Mouse (Mus musculus) thymus, postnatal 10 days (tissue): ENCODE measurements around the gene Espnl.

ENCODE experiments used
- DNase-seq, 2 experiments: peaks; one replicate each; pipeline ENCODE4 v3.0.0; 2021; ENCODE audit warnings: low spot score in 2 of 2

The Espnl gene

DNA sequence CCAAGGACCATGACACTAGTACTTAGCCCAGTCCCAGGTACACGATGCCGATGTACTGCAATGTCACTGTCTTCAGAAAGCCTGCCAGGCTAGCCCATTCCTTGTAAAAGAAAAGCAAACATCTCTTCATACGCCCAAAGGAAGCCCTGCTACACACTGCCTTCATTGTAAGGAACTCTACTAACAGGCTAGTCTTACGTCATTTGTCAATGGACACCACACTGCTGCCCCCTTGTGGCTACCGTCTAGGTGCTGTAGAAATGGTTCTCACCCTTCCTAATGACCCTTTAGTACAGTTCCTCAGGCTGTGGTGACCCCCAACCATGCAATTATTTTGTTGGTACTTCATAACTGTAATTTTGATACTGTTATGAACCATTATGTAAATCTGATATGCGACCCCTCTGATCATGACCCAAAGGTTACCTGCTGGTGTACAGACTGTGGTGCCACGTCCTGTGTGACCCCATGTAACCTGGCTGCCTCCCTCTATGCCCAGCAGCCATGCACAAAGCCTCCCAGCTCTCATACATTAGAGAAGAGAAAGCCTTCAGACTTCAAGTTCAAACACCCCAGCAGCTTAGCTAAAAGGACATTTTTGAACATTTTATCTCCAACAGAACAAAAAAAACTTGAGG lies 58.7 kb downstream of the Espnl start:
- DNase-seq = peak; percentile 32 to 73

DNA sequence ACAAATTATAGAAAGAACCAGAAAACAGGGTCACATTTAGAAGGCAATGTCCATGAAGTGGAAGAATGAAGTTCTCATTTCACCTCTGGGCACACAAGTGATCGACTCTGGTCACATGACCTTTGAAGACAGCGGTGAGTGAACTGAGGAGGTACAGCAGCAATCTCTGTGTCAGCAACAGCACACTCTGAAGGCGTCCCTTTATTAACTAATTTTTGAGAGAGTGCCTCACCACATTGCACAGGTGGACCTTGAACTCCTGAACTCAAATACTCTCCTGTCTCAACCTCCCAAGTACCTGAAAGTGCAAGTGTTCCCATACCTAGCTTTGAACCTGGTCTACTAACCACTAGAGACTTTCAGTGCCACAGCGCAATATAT lies 59.2 kb downstream of the Espnl start:
- no peak for DNase-seq

DNA sequence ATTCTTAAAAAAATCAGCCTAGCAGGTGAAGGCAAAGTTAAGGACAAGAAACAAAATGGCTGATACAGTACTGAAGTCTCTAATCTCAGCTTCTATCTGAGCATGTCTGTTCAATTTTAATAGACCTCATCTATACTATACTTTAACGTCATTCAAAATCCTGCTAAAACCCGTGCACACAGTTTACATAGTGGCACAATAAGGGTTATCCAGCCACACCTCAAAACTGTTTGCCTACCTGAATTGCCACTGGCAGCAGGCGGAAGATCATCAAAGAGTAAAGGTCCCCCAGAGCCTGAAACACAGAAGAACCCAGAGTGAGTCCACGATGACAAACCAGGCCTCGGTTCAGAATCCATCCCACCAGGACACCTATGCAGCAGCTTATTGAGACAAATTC lies 68.5 kb downstream of the Espnl start:
- DNase-seq = no peak

DNA sequence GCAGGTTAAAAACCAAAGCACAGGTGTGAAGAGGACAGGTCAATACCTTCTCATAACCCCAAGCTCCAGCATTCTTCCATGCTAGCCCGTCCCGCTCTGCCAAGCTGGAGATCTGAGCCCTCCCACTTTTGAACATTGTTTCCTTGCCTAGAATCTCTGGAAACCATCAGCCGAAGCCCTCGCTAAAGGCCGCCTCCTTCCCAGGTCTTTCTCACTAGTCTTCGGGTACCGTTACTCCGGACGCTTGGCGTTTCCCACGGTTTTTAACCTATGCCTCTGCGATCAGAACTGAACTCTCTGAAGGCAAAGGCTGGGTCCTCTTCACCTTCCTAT lies 76.0 kb downstream of the Espnl start:
- DNase-seq = peak in 1 of 2 experiments; percentile 10
